Mouse (Mus musculus) megakaryocyte progenitor cell, adult 5-6 weeks (primary cell): ENCODE results near the gene Pianp. TPM values are rescaled to one million over a fixed set of nuclear protein-coding genes. Genes with fewer than 3 reads are reported as not detected.

Experiments used
- ATAC-seq: replicated peaks from 2 replicates; pipeline ENCODE4 v1.8.0; 2016; ENCODE audit warnings: mild to moderate bottlenecking, moderate TSS enrichment, inconsistent platforms; ENCODE audit not compliant: poor library complexity
- total RNA-seq, 2 experiments: library from RNA; stranded (forward) in 1 of 2; stranded (reverse) in 1 of 2; fragments of 157-497, 149-512 nt in 1 of 2; fragments of 200-1000 nt in 1 of 2; gene quantifications; 2 replicates each; pipeline versions ENCODE4 v1.2.3 to v1.2.4; 2015 to 2017

Pianp gene
- 0.15 TPM in 1 of 2 replicates, not detected in the other for total RNA-seq (2015)
- total RNA-seq (2017) = not detected in 2 replicates

DNA sequence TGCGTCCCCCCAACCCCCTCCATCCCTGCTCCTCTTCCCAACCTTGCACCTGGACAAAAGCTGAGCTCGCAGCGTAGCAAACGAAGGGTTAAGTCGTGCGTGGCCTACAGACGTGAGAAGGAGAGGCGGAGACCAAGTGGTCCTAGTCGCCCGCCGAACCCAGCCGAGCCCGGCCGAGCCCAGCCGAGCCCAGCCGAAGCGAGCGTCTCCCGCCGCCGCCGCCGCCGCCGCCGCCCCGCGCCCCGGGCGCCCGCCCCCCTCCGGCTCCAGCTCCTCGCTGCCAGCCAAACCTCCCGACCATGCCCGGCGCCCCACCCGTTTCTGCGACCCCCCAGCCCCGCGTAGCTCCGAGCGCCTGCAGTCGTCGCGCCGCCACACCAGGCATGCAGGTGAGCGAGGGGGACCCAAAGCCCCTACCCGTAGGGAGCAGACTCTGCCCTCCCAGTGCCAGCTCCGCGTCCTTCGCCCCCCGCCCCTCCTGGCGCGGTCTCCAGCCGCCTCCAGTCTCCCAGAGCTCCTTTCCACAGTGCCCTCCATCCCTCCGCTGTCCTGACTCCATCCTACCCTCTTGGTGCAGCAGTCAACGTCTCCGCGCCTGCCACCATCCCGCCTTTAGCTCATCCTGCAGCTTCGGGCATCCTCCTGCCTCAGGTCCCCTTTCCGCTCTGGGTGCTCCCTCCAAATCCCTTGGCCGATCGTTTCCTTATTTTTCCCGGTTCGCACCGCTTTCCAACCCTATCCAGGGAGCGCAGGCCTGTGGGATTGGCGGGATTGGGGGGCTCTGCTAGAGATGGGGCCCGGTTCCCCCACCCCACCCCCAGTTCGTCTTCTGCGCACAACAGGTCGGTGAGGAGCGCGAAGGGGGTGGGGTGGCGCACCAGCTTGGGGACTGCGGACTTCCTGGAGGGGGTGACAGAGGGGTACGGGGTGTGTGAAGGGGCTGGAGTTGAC is at the start of gene Pianp:
Gene Pianp, plus strand, starts transcription at position 144 of the 951 bp plus-strand sequence.
- peak; percentile 92 for ATAC-seq

- no peak for ATAC-seq
These were observed 42.3 kb upstream of the Pianp start for GRCm38 (mm10) chr6:124953991-124954715.

GRCm38 (mm10) chr6:124955212-124955611 is 41.3 kb upstream of the Pianp start:
- no peak for ATAC-seq

- ATAC-seq = no peak
These were observed 38.4 kb upstream of the Pianp start for GRCm38 (mm10) chr6:124958127-124958526.

DNA sequence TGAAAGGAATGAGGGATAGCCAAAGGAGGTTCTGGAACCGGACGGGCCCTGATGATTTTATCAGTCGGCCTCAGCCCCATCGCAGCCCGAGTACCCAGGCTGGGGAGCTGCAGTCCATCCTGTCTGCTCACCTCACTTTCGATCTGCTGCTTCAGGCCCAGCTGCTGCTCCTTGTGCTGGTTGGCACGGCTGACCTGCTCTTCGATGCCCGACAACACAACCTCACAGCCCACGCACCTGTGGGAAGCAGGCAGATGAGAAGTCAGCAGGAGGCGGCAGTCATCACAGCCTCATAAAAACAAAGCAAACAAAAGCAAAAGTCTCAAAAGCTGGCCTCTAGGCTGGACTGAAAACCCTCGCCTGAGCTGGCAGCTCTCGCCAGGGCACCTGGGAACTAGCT is 36.5 kb upstream of the Pianp start:
- ATAC-seq = no peak

- ATAC-seq = no peak
These were observed 35.5 kb upstream of the Pianp start for GRCm38 (mm10) chr6:124961021-124961420.

DNA sequence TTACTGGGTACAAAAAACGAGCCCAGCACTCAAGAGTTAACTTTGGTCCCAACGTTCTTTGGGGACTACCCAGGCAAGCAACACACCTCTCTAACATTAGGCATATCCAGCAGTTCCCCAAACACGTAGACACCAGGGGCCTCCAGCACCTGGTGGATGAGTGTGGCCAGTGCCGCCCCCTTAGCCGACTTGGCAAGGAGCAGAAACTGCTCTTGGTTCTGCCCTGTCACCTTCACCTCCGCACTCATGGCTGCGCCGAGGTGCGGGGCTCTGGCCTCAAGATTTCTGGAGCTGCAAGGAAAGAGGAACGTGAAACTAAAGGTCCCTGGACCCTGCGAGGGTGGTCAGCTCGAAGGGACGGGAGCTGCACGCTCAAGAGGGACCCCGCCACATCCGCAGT is 31.9 kb upstream of the Pianp start:
- peak; percentile 32 for ATAC-seq

GRCm38 (mm10) chr6:124965088-124965719 is 31.3 kb upstream of the Pianp start, which contains the start of gene Cops7a:
Gene Cops7a (minus strand): TSS chr6:124965538.
- ATAC-seq = peak; percentile 84

DNA sequence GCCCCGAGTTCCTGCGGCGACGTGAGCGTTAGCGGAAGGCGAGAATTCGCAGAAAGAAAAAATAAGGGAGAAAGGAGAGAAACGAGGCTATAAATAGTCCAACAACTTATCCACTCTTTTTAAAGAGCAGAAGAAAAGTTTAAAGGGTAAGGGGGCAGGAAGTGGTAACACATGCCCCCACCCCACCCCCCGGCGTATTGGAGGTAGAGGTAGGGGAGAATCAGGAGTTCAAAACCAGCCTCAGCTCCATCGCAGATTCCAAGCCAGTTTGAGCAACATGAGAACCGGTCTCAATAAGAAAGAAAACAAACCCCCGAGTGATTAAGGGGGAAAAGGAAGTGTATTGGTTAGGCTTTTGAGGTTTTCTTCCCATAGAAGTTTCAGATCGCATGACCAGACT is 30.7 kb upstream of the Pianp start:
- ATAC-seq = no peak

DNA sequence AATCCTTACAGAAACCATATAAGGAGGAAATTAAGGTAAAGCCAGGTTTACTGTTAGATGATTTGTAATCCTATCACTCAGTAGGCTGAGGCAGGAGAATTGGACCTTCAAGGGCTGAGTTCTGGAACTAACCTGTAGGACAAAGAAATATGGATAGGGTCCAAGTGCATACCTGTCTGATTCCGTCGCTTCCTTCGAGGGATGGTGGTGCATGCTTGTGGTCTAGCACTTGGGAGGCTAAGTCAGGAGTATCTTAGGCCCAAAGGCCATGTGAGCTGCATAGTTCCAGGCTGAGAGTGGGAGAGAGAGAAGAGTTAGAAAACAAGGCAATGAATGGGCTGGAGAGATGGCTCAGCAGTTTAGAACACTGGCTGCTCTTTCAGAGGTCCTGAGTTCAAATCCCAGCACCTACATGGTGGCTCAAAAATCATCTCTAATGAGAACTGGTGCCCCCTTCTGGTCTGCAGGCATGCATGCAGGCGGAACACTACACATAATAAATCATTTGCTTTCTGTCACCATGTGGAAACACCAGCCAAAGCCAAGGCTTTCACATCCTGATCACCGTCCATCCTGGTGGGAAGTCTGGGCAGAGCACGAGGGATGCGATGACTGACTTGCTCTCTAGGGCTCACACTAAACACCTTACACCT is 29.9 kb upstream of the Pianp start:
- 0 out of 2 replicates have a peak, but pooled peaks have one; percentile 16 for ATAC-seq

GRCm38 (mm10) chr6:124967766-124968165 is 28.7 kb upstream of the Pianp start:
- ATAC-seq = peak; percentile 40

- no peak for ATAC-seq
These were observed 4.3 kb upstream of the Pianp start for GRCm38 (mm10) chr6:124992241-124992640.

- ATAC-seq = no peak
These were observed 3.1 kb upstream of the Pianp start for GRCm38 (mm10) chr6:124993365-124993764.

GRCm38 (mm10) chr6:124993876-124994275 is 2.6 kb upstream of the Pianp start:
- no peak for ATAC-seq

DNA sequence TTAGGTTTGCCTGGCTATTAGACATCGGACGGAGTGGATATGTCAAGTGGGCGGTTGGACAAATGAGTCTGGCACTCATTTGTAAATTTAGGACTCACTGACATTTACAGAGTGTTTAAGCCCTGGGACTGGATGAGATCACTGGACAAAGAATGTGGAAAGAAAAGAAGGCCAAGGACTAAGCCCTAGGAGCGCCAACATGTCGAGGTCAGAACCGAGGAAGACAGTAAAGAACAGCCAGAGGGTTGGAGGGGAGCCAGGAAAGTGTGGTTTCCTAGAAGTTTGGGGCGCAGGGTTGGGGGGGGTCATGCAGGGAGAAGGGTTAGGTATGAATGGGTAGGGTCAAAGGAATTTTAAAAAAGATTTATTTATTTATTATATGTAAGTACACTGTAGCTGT is 1.2 kb upstream of the Pianp start:
- ATAC-seq = no peak

GRCm38 (mm10) chr6:124995831-124996403 is 577 bp upstream of the Pianp start:
- ATAC-seq = no peak

GRCm38 (mm10) chr6:124998066-124998465 is 1.6 kb downstream of the Pianp start:
- no peak for ATAC-seq

GRCm38 (mm10) chr6:124999091-124999490 is 2.6 kb downstream of the Pianp start:
- no peak for ATAC-seq

GRCm38 (mm10) chr6:124999546-124999945 is 3.1 kb downstream of the Pianp start:
- ATAC-seq = no peak

GRCm38 (mm10) chr6:125003706-125004105 is 7.2 kb downstream of the Pianp start:
- ATAC-seq = no peak
